Mouse (Mus musculus): ENCODE data around the gene Lmntd1.

Gene Lmntd1

DNA sequence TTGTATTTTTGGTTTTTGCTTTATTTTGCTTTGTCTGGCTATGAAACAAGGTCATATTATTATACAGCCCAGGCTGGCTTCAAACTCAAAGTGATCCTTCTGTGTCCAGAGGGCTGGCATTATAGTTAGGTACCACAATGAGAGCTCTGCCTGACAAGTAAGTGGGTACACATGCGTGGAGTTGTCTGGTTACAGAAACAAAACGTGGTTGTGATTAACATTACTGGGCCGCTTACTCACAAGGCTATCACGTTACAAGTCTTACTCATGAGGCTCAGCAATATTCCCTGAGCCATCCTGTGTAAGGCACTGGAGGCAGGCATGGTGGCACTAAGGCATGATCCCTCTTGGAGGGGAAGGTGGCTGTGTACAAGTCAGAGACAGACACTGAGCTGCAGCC, 49.4 kb downstream of the Lmntd1 start:
- DNase-seq (ENCODE audit: low read depth, low spot score), result no peak

GRCm38 (mm10) chr6:145557059-145557992, 56.8 kb downstream of the Lmntd1 start:
- DNase-seq (ENCODE audit: low read depth, low spot score), result no peak

DNA sequence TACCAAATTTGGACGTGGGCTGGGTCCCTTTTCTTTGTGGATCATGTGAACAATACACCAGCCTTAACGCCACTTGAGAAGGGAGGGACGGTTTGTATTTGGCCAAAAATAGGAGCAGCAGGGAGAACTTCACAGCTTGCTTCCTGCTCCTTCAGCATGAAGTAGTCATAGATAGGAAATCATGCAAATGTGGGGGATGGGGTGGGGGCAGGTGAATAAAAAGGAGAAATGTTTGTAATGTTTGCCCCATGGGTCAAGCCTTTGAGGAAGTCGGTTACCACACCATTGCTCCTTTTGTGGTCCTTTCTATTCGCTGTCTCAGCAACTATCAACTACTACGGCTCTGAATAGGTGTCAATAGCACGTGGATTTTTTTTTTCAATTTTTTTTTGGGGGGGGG, 60.9 kb downstream of the Lmntd1 start:
- no peak for DNase-seq (ENCODE audit: low read depth, low spot score)

- DNase-seq (ENCODE audit: low read depth, low spot score), result no peak
Measured at GRCm38 (mm10) chr6:145552817-145553216, 61.3 kb downstream of the Lmntd1 start.

GRCm38 (mm10) chr6:145550993-145551392, 63.1 kb downstream of the Lmntd1 start:
- no peak for DNase-seq (ENCODE audit: low read depth, low spot score)

DNA sequence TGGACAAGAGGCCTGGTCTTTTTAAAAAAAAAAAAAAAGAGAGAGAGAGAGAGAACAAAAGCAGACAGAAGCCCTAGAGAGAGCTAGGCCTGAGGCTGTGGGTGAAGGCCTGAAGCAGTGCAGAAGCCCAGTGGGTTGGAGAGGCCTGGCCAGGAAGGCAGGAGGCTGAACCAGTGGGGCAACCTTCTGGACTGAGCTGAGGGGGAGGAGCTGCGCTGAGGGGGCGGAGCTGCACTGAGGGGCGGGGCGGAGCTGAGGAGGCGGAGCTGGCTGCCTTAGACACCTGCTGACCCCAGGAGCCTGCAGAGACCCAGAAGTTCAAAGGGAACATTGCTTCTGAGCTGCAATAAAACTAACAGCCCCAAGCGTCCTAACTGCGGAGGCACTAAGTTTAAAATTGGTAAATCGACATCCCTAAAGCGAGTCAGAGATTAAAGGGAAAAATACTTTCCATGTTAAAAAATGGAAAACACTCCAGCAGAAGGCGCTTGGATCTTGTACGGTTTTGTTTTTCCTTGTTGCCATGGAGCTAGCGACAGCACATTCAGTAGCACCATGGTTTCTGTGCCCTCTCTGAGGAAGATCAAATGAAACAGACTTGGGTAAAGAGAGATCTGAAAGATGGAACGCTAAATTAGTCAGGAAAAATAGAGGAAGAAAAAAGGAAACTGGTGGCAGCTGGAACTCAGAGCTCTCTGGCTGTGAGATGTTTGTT, 68.0 kb downstream of the Lmntd1 start:
- DNase-seq (ENCODE audit: low read depth, low spot score), result peak; percentile 8

- no peak for DNase-seq (ENCODE audit: low read depth, low spot score)
Measured at GRCm38 (mm10) chr6:145544838-145545237, 69.3 kb downstream of the Lmntd1 start.

DNA sequence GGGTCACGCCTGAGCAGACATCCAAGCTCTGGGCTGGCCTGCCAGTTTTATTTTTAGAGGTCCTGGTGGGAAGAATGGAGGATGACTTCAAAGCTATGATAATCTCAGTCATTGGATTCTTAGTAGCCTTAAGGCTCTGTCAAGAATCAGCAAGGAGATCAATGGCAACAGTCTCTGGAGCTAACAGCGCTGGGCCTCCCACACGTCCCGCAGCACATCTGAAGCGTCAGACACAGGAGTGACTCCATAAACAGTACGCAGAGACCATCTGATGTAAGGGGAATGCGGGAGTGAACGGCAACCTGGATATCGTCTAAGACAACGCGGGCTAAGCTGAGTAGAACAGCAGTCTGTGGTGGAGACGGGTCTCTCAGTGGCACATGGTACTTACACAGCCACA, 69.8 kb downstream of the Lmntd1 start:
- DNase-seq (ENCODE audit: low read depth, low spot score), result no peak

DNA sequence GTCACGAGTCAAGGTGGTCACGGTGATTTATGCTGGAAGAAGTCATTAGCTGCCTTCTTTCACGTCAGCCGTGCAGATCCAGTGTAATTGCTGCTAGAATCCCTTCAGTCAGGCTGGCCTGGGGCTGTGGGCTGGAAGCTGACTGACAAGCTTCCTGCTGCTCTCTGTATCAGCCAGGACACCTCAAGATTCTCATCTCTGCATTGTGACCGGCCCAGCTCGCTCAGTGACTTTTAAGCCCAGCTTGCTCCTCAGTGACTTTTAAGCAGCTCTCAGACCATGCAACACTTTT, 74.6 kb downstream of the Lmntd1 start:
- no peak for DNase-seq (ENCODE audit: low read depth, low spot score)

DNA sequence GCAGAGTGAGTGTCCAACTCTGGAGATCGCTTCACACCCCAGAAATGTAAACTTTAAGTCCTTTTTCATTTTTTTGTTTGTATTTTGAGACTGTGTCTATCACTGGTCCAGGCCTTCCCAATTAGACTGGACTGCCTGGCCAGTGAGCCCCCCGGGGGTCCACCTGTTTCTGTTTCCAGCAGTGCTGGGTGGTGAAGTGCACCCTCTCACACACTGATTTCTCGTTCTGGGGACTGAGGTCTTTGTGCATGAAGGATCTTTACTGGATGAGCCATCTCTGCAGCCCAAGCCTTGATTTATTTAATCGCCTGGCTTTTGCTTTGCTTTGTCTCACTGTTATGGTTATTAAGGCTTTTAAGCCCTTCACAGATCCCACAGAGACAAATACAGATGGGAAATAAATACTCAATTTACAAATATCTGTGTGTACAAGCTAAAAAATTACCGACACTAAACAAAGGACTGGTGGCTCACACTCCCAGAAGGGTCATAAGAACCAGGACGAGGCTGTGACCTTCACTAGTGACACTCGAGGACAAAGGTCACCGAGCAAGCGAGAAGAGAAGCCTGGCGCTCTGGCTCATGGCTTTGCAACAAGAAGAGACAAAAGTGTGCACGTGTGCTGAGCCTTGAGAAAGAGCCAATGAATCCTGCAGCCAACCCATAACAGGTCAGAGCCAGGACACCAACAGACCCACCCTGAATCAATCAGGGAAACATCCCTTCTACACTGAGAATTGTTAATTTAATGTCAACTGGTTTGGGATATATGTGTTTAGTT, 75.1 kb downstream of the Lmntd1 start:
- no peak for DNase-seq (ENCODE audit: low read depth, low spot score)

- no peak for DNase-seq (ENCODE audit: low read depth, low spot score)
Measured at GRCm38 (mm10) chr6:145530464-145530863, 83.7 kb downstream of the Lmntd1 start.

DNA sequence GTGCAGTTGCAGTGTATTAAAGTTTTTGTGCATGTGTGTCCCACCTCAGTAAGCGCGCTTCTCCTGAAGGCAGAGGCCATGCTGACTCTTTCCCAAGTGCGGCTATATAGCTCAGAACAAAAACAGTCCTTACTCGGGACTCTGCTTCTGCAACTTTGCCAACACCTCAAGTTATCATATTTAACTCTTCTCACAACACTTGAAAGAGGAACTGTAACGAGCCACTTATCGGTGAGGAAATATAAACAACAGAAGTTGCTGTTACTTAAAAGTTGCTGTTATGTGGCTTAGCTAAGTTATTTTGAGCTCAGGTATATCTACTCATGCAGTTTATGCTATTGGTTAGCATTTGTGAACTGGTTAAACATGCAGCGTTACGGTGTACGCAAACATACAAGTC, 90.8 kb downstream of the Lmntd1 start:
- DNase-seq (ENCODE audit: low read depth, low spot score), result no peak

GRCm38 (mm10) chr6:145522617-145523016, 91.5 kb downstream of the Lmntd1 start:
- DNase-seq (ENCODE audit: low read depth, low spot score), result no peak

DNA sequence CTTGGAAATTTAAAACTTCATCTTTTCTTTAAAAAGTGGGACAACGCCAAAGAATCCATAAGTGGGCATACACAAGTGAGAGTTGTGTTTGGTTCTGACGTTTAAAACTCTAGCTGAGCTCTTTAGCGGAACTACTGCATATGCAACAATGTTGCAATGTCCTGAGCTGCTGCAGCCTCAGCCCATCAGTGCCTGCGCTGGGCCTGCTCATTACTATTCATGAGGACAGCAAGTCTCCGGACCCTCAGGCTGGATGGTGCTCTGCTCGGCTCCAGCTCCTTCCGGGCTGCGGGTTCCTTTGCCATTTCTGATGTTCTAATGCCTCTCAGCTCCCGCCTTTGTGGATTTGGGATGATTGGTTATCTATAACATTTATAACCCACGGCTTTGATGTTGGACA, 97.1 kb downstream of the Lmntd1 start:
- DNase-seq (ENCODE audit: low read depth, low spot score), result no peak

- DNase-seq (ENCODE audit: low read depth, low spot score), result peak; percentile 16
Measured at GRCm38 (mm10) chr6:145515859-145516581, 98.1 kb downstream of the Lmntd1 start.

- DNase-seq (ENCODE audit: low read depth, low spot score), result no peak
Measured at GRCm38 (mm10) chr6:145511265-145511664, 102.9 kb downstream of the Lmntd1 start.

- DNase-seq (ENCODE audit: low read depth, low spot score), result no peak
Measured at GRCm38 (mm10) chr6:145508828-145509227, 105.3 kb downstream of the Lmntd1 start.

GRCm38 (mm10) chr6:145501751-145502150, 112.4 kb downstream of the Lmntd1 start:
- no peak for DNase-seq (ENCODE audit: low read depth, low spot score)

DNA sequence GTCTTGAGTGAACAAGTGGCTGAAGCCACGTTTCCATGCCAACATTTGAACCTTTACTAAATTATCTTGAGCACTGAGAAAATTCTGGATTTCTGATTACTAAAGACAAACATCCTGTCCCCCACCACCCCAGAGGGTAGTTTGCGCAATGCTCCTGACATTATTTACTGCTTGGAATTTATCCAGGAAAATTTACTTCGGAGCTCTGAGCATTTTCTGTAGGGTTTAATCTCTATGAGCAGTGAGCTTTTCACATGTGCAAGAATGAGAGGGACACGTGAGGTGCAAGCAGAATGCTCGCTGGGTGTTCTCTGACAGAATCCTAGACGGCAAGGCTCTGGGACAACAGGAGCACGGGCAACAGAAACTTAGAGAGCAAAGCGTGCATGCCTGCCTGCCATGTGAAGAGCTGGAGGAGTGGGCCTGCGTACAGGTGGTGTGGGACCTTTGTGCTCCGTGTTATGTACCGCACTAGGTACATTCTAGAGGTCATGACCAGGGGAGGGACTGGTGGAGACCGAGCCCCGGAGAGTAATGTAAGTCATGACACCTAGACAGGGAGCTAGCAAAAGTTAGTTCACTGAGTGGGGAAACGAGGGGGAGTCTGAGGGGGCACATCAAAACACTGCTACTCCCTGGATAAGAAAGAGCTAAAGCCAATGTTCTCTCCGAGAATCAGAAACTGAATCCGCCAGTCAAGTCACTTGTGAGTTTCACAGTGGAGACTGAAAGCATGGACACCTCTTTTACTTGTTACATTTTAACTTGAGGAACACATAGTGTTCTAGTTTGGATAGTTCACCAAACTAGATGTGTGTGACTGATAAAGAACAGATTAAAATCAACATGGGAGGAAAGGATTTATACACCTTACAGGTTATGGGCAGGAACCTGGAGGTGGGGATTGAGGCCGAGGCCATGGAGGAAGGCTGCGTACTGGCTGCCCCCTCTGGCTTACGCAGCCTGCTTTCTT, 114.3 kb downstream of the Lmntd1 start:
- DNase-seq (ENCODE audit: low read depth, low spot score), result no peak

DNA sequence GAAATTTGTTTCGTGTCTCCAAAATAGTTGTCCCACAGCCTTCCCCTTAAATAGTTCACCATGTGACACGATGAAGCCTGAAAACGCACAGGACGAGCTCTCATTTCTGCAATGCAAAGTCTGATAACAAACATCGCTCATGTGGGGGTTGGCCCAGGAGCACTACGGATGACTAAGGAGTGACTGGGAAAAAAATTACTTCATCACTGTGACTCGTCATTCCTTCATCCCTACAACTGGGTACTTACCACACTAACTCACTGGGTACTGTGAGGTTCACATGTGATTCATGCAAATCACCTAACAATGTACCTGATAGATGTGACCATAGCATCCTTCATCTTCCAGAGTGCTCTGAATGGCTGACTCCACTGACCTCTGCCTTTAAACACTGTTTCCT, 118.4 kb downstream of the Lmntd1 start:
- no peak for DNase-seq (ENCODE audit: low read depth, low spot score)
